Mouse (Mus musculus): ENCODE measurements around the gene Sbpl. TPM values are rescaled to one million over a fixed set of nuclear protein-coding genes. Genes with fewer than 3 reads are reported as not detected.

The Sbpl gene
- polyA plus RNA-seq (2012), result not detected in 2 replicates

DNA sequence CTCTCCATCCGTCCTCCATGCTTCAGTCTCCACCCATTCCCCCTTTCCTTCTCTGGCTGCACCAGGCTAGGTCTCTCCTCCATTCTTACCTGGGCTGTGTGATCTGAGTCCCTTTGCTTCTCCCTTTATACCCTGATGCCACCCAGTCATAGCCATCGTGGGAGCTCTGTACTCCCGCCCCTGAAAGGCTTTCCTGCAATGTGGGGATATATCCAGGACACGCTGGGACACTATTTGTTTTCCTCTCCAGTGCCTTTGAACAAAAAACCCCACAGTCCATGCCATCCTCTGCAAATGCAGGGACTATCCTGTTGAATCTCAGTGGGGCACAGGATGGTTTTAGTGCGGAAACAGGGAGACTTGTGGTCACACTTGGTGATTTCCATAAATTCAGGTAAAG is at the start of gene Sbpl:
Gene Sbpl, minus strand, starts transcription at position 101 of the 400 bp plus-strand sequence.

DNA sequence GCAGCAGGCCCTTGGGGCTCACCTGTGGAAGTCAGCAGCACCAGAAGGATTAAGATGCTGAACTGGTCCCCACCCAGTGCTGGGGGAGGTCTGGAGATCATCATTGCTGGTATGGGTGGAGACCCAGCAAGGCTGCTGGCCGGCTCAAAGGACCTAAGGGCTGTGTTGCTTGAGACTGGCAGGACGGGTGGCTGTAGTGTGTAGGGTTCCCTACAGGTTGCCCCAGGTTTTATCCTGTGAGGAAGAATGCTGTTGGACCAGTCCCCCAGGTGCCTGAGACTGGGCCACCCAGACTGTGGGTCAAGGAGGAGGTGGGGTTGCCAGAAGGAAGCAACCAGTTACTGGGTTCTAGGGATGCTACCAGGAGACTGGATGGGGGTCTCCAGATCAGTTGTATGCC is 42.8 kb upstream of the Sbpl start, which contains the start of gene Prss22:
Gene Prss22, minus strand, starts transcription at position 200 of the 400 bp plus-strand sequence.

DNA sequence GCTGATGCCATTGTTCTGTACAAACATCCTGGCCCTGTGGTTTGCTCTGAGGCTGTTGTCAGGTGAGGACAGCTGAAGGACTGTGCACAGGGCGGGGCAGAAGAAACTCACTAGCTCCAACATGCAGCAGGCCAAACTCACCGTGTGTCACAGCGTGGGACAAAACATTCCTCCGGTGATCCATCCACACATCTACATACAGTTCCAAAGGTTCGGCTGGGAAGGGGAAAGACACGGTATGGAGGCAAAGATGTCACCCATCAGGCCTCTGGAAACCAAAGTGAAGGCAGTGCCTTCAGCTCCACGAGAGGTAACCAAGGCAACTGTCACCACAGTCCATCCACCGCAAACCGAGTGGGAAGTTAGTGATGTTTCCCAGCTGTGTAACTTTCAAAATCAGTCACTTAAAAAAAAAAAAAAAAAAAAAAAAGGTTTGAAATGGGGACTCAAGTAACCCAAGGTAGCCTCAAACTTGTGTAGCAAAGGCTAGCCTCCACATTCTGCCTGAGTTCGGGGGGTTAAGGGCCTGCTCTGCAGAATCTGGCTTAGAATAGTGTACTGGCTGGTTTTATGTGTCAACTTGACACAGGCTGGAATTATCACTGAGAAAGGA is 25.3 kb upstream of the Sbpl start, which contains the start of gene Prss30:
Gene Prss30, minus strand, starts transcription at position 270 of the 613 bp plus-strand sequence.

DNA sequence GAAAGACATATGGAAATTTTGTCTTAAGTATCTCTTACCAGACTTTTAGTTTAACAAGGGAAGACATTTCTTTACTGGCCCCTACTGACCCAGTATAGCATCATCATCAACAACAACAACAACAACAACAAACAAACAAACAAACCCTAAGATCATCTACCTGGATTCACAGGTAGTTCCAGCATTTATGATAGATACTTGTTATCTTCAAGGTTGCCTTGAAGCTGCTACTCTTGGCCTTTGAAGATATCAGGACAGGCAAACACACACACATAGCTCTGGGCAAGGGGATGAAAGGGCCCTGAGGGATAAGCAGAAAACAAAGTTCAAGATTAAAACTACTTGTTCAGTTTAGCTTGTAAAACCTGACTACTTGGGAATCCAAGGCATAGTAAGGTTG is 13.7 kb downstream of the Sbpl start, which contains the start of gene Sbp:
Gene Sbp, plus strand, starts transcription at position 301 of the 400 bp plus-strand sequence.

DNA sequence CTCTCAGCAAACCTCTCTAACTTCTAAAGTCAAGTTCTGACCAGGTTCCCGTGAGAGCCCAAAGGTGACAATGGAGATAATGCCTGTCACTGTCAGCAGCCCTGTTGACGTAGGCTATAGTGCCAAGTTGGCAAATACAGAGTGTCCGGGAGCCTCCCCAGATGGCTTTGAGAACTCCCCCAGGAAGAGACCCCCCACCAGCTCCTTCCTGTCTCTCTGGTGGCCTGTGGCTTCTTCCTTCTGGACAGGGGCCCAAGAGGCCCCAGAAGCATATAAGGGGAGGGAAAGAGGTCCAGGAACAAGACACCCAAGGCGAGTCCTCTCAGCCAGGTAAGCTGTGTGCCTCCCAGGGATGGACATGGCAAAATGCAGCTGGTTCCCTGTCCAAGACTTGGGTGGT is 37.9 kb downstream of the Sbpl start, which contains the start of gene Dcpp3:
Gene Dcpp3, plus strand, starts transcription at position 301 of the 400 bp plus-strand sequence.

Other genes with a start within 250 kb of the Sbpl start
- 0.04 TPM in 1 of 2 replicates, not detected in the other for gene 1520401A03Rik, start 232.5 kb downstream of the Sbpl start, polyA plus RNA-seq (2012)
- 234 and 248 TPM in 2 replicates for gene Pkmyt1, start 228.9 kb downstream of the Sbpl start, polyA plus RNA-seq (2012)
- gene Paqr4, start 214.4 kb downstream of the Sbpl start, polyA plus RNA-seq (2012), result 6.6 and 11.9 TPM in 2 replicates
- 0.10 and 0.19 TPM in 2 replicates for gene Kremen2, start 209.4 kb downstream of the Sbpl start, polyA plus RNA-seq (2012)
- gene Flywch1, start 183.7 kb downstream of the Sbpl start, polyA plus RNA-seq (2012), result 48.3 and 66.6 TPM in 2 replicates
- gene Flywch2, start 169.2 kb downstream of the Sbpl start, polyA plus RNA-seq (2012), result 13.9 and 18.9 TPM in 2 replicates
- gene Srrm2, start 164.7 kb downstream of the Sbpl start, polyA plus RNA-seq (2012), result 226 and 408 TPM in 2 replicates
- gene Elob, start 126.1 kb downstream of the Sbpl start, polyA plus RNA-seq (2012), result 607 and 611 TPM in 2 replicates
- not detected in 2 replicates for gene Prss33, start 119.2 kb downstream of the Sbpl start, polyA plus RNA-seq (2012)
- not detected in 2 replicates for gene Prss32, start 111.4 kb downstream of the Sbpl start, polyA plus RNA-seq (2012)
- gene Prss41, start 111.1 kb downstream of the Sbpl start, polyA plus RNA-seq (2012), result not detected in 2 replicates
- not detected in 2 replicates for gene Prss21, start 87.2 kb downstream of the Sbpl start, polyA plus RNA-seq (2012)
- gene Dcpp1, start 74.4 kb downstream of the Sbpl start, polyA plus RNA-seq (2012), result not detected in 2 replicates
- gene Dcpp2, start 74.4 kb downstream of the Sbpl start, polyA plus RNA-seq (2012), result not detected in 2 replicates
- gene Dcpp3, start 37.8 kb downstream of the Sbpl start, polyA plus RNA-seq (2012), result not detected in 2 replicates
- gene Sbp, start 13.6 kb downstream of the Sbpl start, polyA plus RNA-seq (2012), result not detected in 2 replicates
- 0.25 and 0.40 TPM in 2 replicates for gene Prss30, start 25.3 kb upstream of the Sbpl start, polyA plus RNA-seq (2012)
- 0.04 TPM in 1 of 2 replicates, not detected in the other for gene Prss22, start 42.8 kb upstream of the Sbpl start, polyA plus RNA-seq (2012)
- gene Prss27, start 82.9 kb upstream of the Sbpl start, polyA plus RNA-seq (2012), result not detected in 2 replicates
- 11.5 and 14.5 TPM in 2 replicates for gene Kctd5, start 118.2 kb upstream of the Sbpl start, polyA plus RNA-seq (2012)
- gene Pdpk1, start 195.7 kb upstream of the Sbpl start, polyA plus RNA-seq (2012), result 31.7 and 42.0 TPM in 2 replicates
- 177 and 199 TPM in 2 replicates for gene Amdhd2, start 208.5 kb upstream of the Sbpl start, polyA plus RNA-seq (2012)
- gene Atp6v0c, start 214.4 kb upstream of the Sbpl start, polyA plus RNA-seq (2012), result 505 and 717 TPM in 2 replicates

Data from megakaryocyte-erythroid progenitor cell, adult 5 weeks (primary cell).